Mouse (Mus musculus) hindbrain, embryonic 11.5 days (tissue): ENCODE results near the gene S100a5. TPM values are rescaled to one million over a fixed set of nuclear protein-coding genes. Genes with fewer than 3 reads are reported as not detected.

ENCODE experiments used
- ATAC-seq: fragments of 200-750 bp; cut with Nextera tagmentation; 2 replicates; pipeline ENCODE4 v1.8.0; 2017; ENCODE audit warnings: mild to moderate bottlenecking, moderate TSS enrichment, moderate library complexity; ENCODE audit not compliant: low FRiP score
- DNase-seq: peaks from one replicate; pipeline ENCODE4 v3.0.0-alpha.2; 2015; ENCODE audit warnings: low spot score
- H3K27ac ChIP-seq: fragments of 300-500 bp; sonication (generic); 2 replicates; pipeline ENCODE4 v1.5.1; 2014; ENCODE audit warnings: mild to moderate bottlenecking, low read depth, low read length
- H3K27me3 ChIP-seq: fragments of 300-500 bp; sonication (generic); 2 replicates; pipeline ENCODE4 v1.6.1; 2014; ENCODE audit warnings: mild to moderate bottlenecking, low read length, moderate library complexity, mixed read lengths; ENCODE audit not compliant: control insufficient read depth, insufficient read depth
- H3K36me3 ChIP-seq: fragments of 300-500 bp; sonication (generic); 2 replicates; pipeline ENCODE4 v1.6.1; 2014; ENCODE audit warnings: mild to moderate bottlenecking, low read length, moderate library complexity, mixed read lengths; ENCODE audit not compliant: control insufficient read depth, insufficient read depth
- H3K4me1 ChIP-seq: fragments of 300-500 bp; sonication (generic); replicated peaks from 2 replicates; pipeline ENCODE4 v1.6.1; 2014; ENCODE audit warnings: low read length, mixed read lengths; ENCODE audit not compliant: control insufficient read depth, insufficient read depth
- H3K4me2 ChIP-seq: fragments of 300-500 bp; sonication (generic); replicated peaks from 2 replicates; pipeline ENCODE4 v1.6.1; 2014; ENCODE audit warnings: mild to moderate bottlenecking, low read depth, low read length
- H3K4me3 ChIP-seq: fragments of 300-500 bp; sonication (generic); 2 replicates; pipeline ENCODE4 v1.5.1; 2014; ENCODE audit warnings: low read depth, low read length
- H3K9ac ChIP-seq: fragments of 300-500 bp; sonication (generic); 2 replicates; pipeline ENCODE4 v1.6.1; 2014; ENCODE audit warnings: low read depth, low read length
- H3K9me3 ChIP-seq: fragments of 300-500 bp; sonication (generic); 2 replicates; pipeline ENCODE4 v1.6.1; 2016; ENCODE audit warnings: low read length; ENCODE audit not compliant: control insufficient read depth
- WGBS: fragments of 180-500 bp; shearing (Covaris S2); extraction: QIAGEN DNeasy Blood & Tissue Kit; methylation state at CpG from one replicate; pipeline ENCODE4 v1.1.7; 2014; 5-methylcytosine and 5-hydroxymethylcytosine counted together
- polyA plus RNA-seq: library from polyadenylated mRNA; unstranded; fragments of >200 nt; fragmentation: Nextera tagmentation; extraction: Ambion mirVana; gene quantifications from 2 replicates; pipeline ENCODE4 v1.2.1, GENCODE M21; 2014

S100a5 gene
- polyA plus RNA-seq, 1 experiment from 2014 or later = not detected

GRCm38 (mm10) chr3:90583893-90584292 is 24.4 kb upstream of the S100a5 start:
- Histone ChIP-seq H3K27ac (no peak overlapping the region), H3K36me3 (no peaks in the 10 kb centered on the region), H3K9ac (no peak overlapping the region), H3K27me3 (no peaks in the 10 kb centered on the region), H3K4me1 (no peaks in the 10 kb centered on the region), H3K4me3 (no peak overlapping the region), H3K9me3 (no peaks in the 10 kb centered on the region), H3K4me2 (no peak overlapping the region)
- WGBS = 64% methylated on average over 3 of the region's 3 CpGs
- DNase-seq = no peak
- no peak for ATAC-seq

DNA sequence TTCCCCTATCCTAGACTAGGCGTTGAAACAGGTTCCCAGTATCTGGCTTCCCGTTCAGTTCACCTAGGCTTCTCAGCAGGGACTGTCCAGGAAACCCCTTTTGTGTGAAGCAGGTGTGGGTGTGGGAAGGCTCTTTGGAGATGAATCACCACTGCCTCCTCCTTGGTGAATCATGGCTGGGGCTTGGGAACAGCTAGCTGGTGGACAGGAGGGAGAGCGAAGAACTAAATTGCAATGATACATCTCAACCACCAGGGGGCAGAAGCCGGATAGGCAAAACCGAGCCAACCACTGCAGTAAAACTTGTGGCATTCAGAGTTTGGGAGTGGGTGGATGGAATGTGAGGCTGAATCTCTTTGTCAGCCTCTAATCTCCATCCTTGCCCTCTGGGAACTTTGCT is 22.7 kb upstream of the S100a5 start:
- 37% methylated on average over 5 of the region's 5 CpGs for WGBS
- Histone ChIP-seq H3K9me3 (no peaks in the 10 kb centered on the region), H3K4me3 (no peak overlapping the region), H3K4me2 (no peak overlapping the region), H3K9ac (no peak overlapping the region), H3K27ac (no peak overlapping the region), H3K36me3 (no peaks in the 10 kb centered on the region), H3K4me1 (no peaks in the 10 kb centered on the region), H3K27me3 (no peaks in the 10 kb centered on the region)
- DNase-seq (peak; percentile 79), ATAC-seq (peak; percentile 15; the same call in 1 of the 2 replicates)

DNA sequence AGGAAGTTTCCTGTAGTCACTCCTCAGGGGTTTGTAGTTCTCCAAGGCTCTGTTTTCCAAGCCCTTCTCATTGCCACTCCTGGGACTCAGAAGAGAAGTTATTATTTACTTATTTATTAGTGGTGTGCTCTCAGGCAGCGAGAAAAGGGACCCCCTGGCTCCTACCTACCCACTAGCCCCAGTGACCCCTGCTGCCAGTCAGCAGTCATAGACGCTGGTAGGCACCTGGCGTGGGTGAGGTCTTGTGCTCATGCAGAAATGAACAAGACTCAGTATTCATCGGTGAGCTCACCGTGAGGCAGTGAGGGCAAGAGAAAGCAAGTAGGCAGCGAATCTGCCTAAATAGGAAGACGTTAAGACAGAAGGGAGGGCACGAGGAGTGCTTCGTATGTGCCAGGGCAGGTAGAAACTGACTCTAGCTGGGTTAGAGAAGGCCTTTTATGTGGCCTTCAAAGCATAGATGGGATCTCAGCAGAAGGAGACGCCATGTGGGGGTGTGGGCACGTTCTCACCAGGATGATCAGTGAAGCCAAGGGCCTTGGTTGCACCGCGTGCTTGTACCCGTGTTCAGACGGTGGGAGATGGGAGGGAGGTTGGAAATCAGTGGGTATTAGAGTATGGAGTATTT is 22.2 kb upstream of the S100a5 start:
- no peaks in the 10 kb centered on the region for H3K9me3 ChIP-seq
- no peak for DNase-seq
- WGBS = 86% methylated on average over 15 of the region's 15 CpGs
- H3K36me3 ChIP-seq = no peaks in the 10 kb centered on the region
- ATAC-seq = no peak
- no peaks in the 10 kb centered on the region for H3K27me3 ChIP-seq
- no peak overlapping the region for H3K4me2 ChIP-seq
- H3K27ac ChIP-seq = no peak overlapping the region
- no peak overlapping the region for H3K9ac ChIP-seq
- no peaks in the 10 kb centered on the region for H3K4me1 ChIP-seq
- no peak overlapping the region for H3K4me3 ChIP-seq

- Histone ChIP-seq H3K4me1 (no peaks in the 10 kb centered on the region), H3K27me3 (no peaks in the 10 kb centered on the region), H3K4me2 (no peak overlapping the region), H3K4me3 (no peak overlapping the region), H3K36me3 (no peaks in the 10 kb centered on the region), H3K9me3 (no peaks in the 10 kb centered on the region), H3K9ac (no peak overlapping the region), H3K27ac (no peak overlapping the region)
- ATAC-seq (no peak), DNase-seq (no peak)
- WGBS = 75% methylated on average over 10 of the region's 10 CpGs
Measured at GRCm38 (mm10) chr3:90586906-90587305, 21.4 kb upstream of the S100a5 start.

- no peak for DNase-seq
- Histone ChIP-seq H3K9me3 (no peaks in the 10 kb centered on the region), H3K27ac (no peak overlapping the region), H3K36me3 (no peaks in the 10 kb centered on the region), H3K4me2 (no peak overlapping the region), H3K27me3 (no peaks in the 10 kb centered on the region), H3K4me1 (no peaks in the 10 kb centered on the region), H3K9ac (no peak overlapping the region), H3K4me3 (no peak overlapping the region)
- no peak for ATAC-seq
- 90% methylated on average over 14 of the region's 14 CpGs for WGBS
Measured at GRCm38 (mm10) chr3:90587361-90588101, 20.8 kb upstream of the S100a5 start.

DNA sequence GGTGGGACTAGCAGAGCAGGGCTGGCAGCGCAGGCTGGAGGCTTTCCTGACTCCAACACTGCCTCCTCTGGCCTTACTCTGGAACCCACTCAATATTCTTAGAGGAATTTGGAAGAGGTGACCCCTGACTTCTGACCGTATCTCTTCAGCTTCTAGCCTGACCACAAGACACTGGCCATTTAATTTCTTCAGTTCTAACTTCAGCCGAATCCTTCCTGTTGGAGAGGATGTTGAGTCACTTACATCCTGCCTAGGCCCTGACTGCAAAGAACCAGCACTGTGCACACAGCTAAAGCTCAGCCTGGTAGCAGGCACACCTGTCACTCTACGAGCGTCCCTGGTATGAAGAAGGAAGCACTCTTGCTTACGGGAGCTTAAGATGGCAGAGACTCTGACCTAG is 18.9 kb upstream of the S100a5 start:
- Histone ChIP-seq H3K4me1 (no peaks in the 10 kb centered on the region), H3K4me3 (no peak overlapping the region), H3K9me3 (no peaks in the 10 kb centered on the region; the same call in 1 of the 2 replicates), H3K36me3 (no peaks in the 10 kb centered on the region), H3K4me2 (no peak overlapping the region), H3K9ac (no peak overlapping the region), H3K27me3 (no peaks in the 10 kb centered on the region), H3K27ac (no peak overlapping the region)
- ATAC-seq (no peak), DNase-seq (no peak)
- 81% methylated on average over 6 of the region's 6 CpGs for WGBS

GRCm38 (mm10) chr3:90589947-90590346 is 18.4 kb upstream of the S100a5 start, which contains the start of gene S100a2:
Gene S100a2, plus strand, starts transcription at chr3:90590247.
- Histone ChIP-seq H3K36me3 (no peaks in the 10 kb centered on the region), H3K9me3 (no peaks in the 10 kb centered on the region; the same call in 1 of the 2 replicates), H3K4me3 (no peak within 1 kb of the TSS), H3K4me2 (no peak within 1 kb of the TSS), H3K27ac (no peak within 1 kb of the TSS), H3K9ac (no peak within 1 kb of the TSS), H3K27me3 (no peaks in the 10 kb centered on the region), H3K4me1 (no peaks in the 10 kb centered on the region)
- DNase-seq (no peak), ATAC-seq (no peak)
- whole genome bisulfite sequencing = 88% methylated on average over 8 of the region's 8 CpGs

- H3K9me3 ChIP-seq = no peaks in the 10 kb centered on the region; the same call in 1 of the 2 replicates
- WGBS = 71% methylated on average over 1 of the region's 1 CpGs
- no peak overlapping the region for H3K9ac ChIP-seq
- no peak for ATAC-seq
- DNase-seq = no peak
- H3K36me3 ChIP-seq = no peaks in the 10 kb centered on the region
- no peak overlapping the region for H3K27ac ChIP-seq
- no peak overlapping the region for H3K4me2 ChIP-seq
- no peaks in the 10 kb centered on the region for H3K27me3 ChIP-seq
- H3K4me3 ChIP-seq = no peak overlapping the region
- H3K4me1 ChIP-seq = no peaks in the 10 kb centered on the region
Measured at GRCm38 (mm10) chr3:90594466-90594865, 13.9 kb upstream of the S100a5 start.

GRCm38 (mm10) chr3:90595556-90595955 is 12.8 kb upstream of the S100a5 start:
- Histone ChIP-seq H3K36me3 (no peaks in the 10 kb centered on the region), H3K4me1 (no peaks in the 10 kb centered on the region), H3K9ac (no peak overlapping the region), H3K9me3 (no peaks in the 10 kb centered on the region; the same call in 1 of the 2 replicates), H3K27ac (no peak overlapping the region), H3K4me3 (no peak overlapping the region), H3K4me2 (no peak overlapping the region), H3K27me3 (no peaks in the 10 kb centered on the region)
- WGBS = 76% methylated on average over 5 of the region's 5 CpGs
- DNase-seq = no peak
- ATAC-seq = no peak
